Mouse (Mus musculus): ENCODE results near the gene Mras.

- TF ChIP-seq CTCF (IDR thresholded peaks at IDR 0.05; ENCODE audit: low read depth, low read length), result no peak
- TF ChIP-seq POLR2A (IDR thresholded peaks at IDR 0.05; ENCODE audit: insufficient read depth, low read length), result no peak
- TF ChIP-seq EP300 (IDR thresholded peaks at IDR 0.05; ENCODE audit: insufficient read depth, low read depth, low read length), result no peak
Measured at GRCm38 (mm10) chr9:99338293-99338692, 98.9 kb downstream of the Mras start.

All from ES-Bruce4 (cell line).